Mouse (Mus musculus) E14TG2a.4 (cell line): ENCODE measurements around the gene Zfp280b.

Source experiments
- H3K27me3 ChIP-seq: 2 replicates; pipeline ENCODE4 v1.6.1; 2014; ENCODE audit warnings: low read length, control low read depth; ENCODE audit not compliant: insufficient read depth
- H3K36me3 ChIP-seq: 2 replicates; pipeline ENCODE4 v1.6.1; 2014; ENCODE audit warnings: low read length, control low read depth; ENCODE audit not compliant: insufficient read depth
- H3K4me1 ChIP-seq: replicated peaks from 2 replicates; pipeline ENCODE4 v1.6.1; 2014; ENCODE audit warnings: low read depth, low read length, control low read depth
- H3K4me3 ChIP-seq: replicated peaks from 2 replicates; pipeline ENCODE4 v1.5.1; 2014; ENCODE audit warnings: mild to moderate bottlenecking, low read length
- H3K9me3 ChIP-seq: 2 replicates; pipeline ENCODE4 v1.6.1; 2014; ENCODE audit warnings: low read length, control low read depth
- CTCF ChIP-seq: conservative IDR thresholded peaks from 2 replicates; pipeline ENCODE4 v1.5.1; 2014; ENCODE audit warnings: low read length
- NANOG ChIP-seq: IDR thresholded peaks from 2 replicates; pipeline ENCODE4 v1.6.1; 2014; ENCODE audit warnings: borderline replicate concordance, low read length, mixed read lengths
- POU5F1 ChIP-seq: IDR thresholded peaks from 2 replicates; pipeline ENCODE4 v1.6.1; 2014; ENCODE audit warnings: low read length, borderline replicate concordance

Zfp280b gene

DNA sequence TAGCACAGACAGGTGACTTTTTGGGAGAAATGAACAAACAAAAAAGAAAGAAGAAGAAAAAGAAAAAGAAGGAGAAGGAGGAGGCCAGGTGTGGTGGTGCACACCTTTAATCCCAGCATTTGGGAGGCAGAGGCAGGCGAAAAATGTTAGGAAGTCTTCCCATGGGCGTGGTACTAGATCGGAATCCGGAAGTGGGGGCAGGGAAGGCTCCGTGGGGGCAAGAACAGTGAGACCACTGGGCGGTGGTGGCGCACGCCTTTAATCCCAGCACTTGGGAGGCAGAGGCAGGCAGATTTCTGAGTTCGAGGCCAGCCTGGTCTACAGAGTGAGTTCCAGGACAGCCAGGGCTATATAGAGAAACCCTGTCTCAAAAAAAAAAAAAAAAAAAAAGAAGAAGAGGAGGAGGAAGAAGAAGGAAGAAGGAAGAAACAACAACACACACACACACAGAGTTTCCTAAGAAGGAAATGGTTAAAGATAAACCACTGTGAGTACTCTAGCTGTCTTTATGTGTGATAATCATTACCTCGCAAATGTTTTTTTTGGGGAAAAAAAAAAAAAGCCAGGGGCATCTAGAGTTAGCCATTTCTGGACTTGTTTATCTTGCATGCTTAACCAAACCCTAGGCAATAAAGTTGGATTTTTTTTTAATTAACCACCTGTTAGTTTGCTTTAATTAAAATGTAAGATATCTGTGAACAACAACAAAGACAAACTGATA, 6.8 kb upstream of the Zfp280b start:
- TF ChIP-seq POU5F1 (no peak), CTCF (no peak), NANOG (no peak)
- Histone ChIP-seq H3K36me3 (no peaks in the 10 kb centered on the region), H3K4me3 (peak overlapping the region; percentile 70), H3K4me1 (peaks cover 55% of the 10 kb centered on the region), H3K9me3 (peaks cover 18% of the 10 kb centered on the region), H3K27me3 (no peaks in the 10 kb centered on the region)

DNA sequence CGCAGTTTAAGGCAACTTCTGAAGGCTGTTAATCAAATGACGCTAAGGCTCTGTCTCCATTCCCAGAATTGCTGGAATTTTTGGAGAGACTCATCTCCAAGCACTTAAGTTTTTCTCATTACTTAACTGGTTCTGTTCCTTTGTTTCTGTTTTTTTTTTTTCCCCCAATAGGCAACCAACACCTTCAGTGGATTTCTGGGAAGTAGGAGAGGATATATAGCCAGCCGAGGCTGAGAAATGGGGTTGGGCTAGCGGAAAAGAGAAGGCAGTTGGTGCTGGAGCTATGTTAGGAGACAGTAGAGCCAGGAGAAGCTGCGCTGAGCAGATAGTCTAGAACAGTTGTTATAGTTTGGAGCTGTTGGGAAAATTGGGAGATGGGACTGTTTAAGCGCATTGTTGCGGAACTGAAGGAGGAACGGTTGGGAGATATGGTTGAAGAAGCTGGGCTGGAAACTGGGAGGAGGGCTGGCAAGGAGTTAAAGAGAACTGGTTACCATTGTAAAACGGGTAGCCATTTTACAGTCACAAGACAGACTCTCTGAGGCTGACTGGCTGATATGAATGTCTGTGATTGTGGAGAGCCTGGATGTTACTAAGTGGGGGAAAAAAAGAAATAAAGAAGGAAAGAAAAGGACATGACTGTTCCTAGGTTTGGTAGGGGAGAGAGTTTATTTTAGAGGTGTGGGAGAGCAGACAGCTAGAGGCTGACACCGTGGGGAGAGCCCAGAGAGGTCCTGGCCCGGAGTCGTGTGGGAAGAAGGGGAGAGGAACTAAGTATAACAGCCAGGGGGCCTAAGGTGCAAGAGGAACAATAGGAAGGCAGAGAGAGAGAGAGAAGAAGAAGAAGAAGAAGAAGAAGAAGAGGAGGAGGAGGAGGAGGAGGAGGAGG, 5.1 kb upstream of the Zfp280b start:
- no peaks in the 10 kb centered on the region for H3K27me3 ChIP-seq
- TF ChIP-seq CTCF, result no peak
- H3K4me3 ChIP-seq, result peak overlapping the region; percentile 70
- H3K9me3 ChIP-seq, result peaks cover 18% of the 10 kb centered on the region
- H3K4me1 ChIP-seq, result peaks cover 65% of the 10 kb centered on the region
- H3K36me3 ChIP-seq, result no peaks in the 10 kb centered on the region

DNA sequence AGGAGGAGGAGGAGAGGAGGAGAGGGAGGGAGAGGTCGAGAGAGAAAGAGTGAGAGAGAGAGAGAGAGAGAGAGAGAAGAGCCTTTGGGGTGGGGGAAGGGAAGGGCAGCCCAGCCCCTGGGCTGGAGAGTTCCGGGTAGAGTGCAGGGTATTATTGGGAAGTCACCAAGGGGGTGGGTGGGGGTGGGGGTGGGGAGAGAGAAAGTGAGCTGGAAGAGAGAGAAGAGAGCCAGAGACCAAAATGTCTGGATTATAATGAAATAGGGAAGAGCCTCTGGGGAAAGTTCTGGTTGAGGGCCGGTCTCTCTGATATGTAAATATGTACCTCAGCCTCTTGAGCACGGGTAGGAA, 4.5 kb upstream of the Zfp280b start:
- TF ChIP-seq NANOG, result no peak
- no peak for TF ChIP-seq CTCF
- TF ChIP-seq POU5F1, result no peak
- Histone ChIP-seq H3K9me3 (peaks cover 18% of the 10 kb centered on the region), H3K4me1 (peaks cover 61% of the 10 kb centered on the region), H3K4me3 (peak overlapping the region; percentile 66), H3K36me3 (no peaks in the 10 kb centered on the region), H3K27me3 (no peaks in the 10 kb centered on the region)

DNA sequence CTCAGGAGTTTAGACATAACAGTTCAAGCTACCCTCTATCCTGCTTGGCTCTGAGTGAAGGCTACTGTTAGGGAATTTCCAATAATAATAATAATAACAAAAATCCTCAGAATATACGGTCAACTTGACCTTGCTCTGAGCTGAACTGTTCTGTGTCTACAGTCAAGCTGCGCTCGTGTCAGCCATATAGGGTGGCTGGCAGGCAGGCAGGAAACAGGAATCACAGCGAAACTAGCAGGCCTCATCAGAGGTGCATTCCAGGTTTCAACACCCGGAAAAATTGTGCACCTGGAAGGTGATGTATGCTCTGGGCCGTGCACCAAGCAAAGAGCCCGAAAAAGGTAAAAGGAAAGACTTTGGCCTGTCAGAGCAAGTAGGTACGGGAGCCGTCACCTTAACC, 4.1 kb upstream of the Zfp280b start:
- TF ChIP-seq CTCF (no peak), NANOG (no peak), POU5F1 (no peak)
- Histone ChIP-seq H3K4me3 (peak overlapping the region; percentile 66), H3K27me3 (no peaks in the 10 kb centered on the region), H3K4me1 (peaks cover 61% of the 10 kb centered on the region), H3K9me3 (peaks cover 18% of the 10 kb centered on the region), H3K36me3 (no peaks in the 10 kb centered on the region)

DNA sequence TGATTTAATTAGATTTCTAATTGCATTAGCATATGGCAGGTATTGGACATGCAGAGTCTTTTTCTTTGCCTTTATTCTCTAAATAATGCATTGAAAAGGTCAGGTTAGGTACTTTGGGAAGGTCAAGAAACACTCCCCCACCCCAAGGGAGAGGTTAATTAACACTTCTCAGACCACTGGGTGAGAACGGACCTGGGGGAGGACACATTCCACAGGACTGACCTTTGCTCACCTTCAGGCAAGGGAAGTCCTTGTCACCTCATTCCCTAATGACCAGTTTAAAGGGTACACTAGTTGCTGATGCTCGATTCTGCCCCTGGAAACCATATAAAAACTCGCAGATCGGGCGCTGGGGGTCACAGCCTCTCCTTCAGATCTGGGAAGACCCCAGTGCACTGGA, 3.2 kb upstream of the Zfp280b start:
- peak overlapping the region; percentile 66 for H3K4me3 ChIP-seq
- H3K4me1 ChIP-seq, result peaks cover 58% of the 10 kb centered on the region
- peaks cover 12% of the 10 kb centered on the region for H3K9me3 ChIP-seq
- TF ChIP-seq POU5F1, result no peak
- no peak for TF ChIP-seq NANOG
- no peak for TF ChIP-seq CTCF
- no peaks in the 10 kb centered on the region for H3K27me3 ChIP-seq
- peaks cover 3% of the 10 kb centered on the region; the same call in 1 of the 2 replicates for H3K36me3 ChIP-seq

DNA sequence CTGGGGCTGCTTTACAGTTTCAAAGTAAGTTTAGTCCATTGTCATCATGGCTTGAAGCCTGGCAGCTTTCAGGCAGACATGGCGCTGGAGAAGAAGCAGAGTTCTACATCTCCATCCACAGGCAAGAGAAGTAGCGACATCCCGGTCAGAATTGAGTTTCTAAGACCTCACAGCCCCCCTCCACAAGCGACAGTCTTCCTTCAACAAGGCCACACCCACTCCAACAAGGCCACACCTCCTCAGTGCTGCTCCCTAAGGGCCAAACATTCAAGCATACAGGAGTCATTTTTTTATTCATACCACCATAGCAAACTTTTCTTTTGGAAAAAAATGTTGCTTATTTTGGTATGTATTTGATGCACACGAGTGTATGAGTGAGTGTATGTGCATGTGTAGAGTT, 2.0 kb upstream of the Zfp280b start:
- Histone ChIP-seq H3K9me3 (peaks cover under 1% of the 10 kb centered on the region; the same call in 1 of the 2 replicates), H3K36me3 (peaks cover 12% of the 10 kb centered on the region), H3K27me3 (no peaks in the 10 kb centered on the region), H3K4me3 (peak overlapping the region; percentile 66), H3K4me1 (peaks cover 62% of the 10 kb centered on the region)
- TF ChIP-seq POU5F1 (no peak), CTCF (no peak), NANOG (no peak)

DNA sequence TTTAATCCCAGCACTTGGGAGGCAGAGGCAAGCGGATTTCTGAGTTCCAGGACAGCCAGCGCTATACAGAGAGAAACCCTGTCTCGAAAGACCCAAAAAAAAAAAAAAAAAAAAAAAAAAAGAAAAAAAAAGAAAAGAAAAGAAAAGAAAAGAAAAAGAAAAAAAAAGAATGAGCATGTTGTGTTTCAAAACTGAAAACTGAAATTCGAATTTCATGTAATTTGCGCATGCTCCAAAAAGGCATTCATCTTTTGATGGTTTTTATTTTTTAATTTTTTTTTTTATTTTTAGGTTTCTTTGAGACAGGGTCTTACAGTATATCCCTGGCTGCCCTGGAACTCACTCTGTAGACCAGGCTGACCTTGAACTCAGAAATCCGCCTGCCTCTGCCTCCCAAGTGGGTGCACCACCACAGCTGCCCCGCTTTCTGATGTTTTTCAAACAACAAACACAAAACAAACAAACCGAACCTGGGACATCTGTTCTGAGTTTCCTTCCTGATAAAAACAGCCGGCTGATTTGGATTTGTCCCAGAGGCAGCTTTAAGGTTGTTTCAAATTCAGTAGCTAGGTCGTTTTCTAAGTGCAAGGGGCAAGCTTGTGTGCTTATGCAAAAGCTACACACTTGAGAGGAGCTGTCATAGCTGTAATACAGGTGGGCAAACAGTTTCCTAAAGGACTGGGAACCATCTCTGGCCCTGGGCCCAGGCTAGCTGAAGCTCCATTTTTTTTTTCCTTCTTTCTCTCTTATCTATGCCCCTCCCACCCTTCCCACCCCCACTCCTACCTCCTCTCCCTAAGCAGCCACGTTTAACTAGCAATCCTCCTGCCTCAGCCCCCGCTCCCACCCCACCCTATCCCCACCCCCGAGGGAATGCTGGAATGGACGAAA, 694 bp upstream of the Zfp280b start:
- H3K9me3 ChIP-seq, result no peaks in the 10 kb centered on the region

DNA sequence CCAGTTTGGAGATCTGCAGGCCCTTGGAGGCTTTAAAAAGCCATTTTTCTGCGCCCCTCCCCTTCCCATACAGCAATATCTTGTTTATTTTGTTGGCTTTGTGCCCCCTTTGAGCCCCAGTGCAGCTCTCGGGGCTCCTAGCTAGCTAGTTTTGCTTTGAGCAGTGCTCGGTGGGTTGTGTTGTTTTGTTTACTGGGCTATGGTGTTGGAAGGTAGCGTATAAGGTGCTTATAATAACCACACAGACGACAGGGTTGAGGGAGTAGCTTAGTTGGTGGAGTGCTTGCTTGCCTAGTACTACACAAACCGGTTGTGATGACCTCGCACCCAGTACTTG, 637 bp downstream of the Zfp280b start:
- H3K36me3 ChIP-seq, result peaks cover 34% of the 10 kb centered on the region
- H3K27me3 ChIP-seq, result no peaks in the 10 kb centered on the region
- no peaks in the 10 kb centered on the region for H3K9me3 ChIP-seq
- no peak for TF ChIP-seq CTCF
- TF ChIP-seq POU5F1, result no peak
- no peak for TF ChIP-seq NANOG
- peak overlapping the region; percentile 96 for H3K4me3 ChIP-seq
- H3K4me1 ChIP-seq, result peaks cover 73% of the 10 kb centered on the region

More for the DNA sequence above, 694 bp upstream of the Zfp280b start:
- Histone ChIP-seq H3K36me3 (peaks cover 20% of the 10 kb centered on the region), H3K4me1 (peaks cover 66% of the 10 kb centered on the region), H3K4me3 (peak overlapping the region; percentile 96), H3K27me3 (no peaks in the 10 kb centered on the region)
- no peak for TF ChIP-seq POU5F1
- no peak for TF ChIP-seq CTCF
- no peak for TF ChIP-seq NANOG
